Mouse (Mus musculus) MEL (cell line): ENCODE measurements around the gene Vsx2. TPM values are rescaled to one million over a fixed set of nuclear protein-coding genes. Genes with fewer than 3 reads are reported as not detected.

Source experiments
- DNase-seq: peaks from one replicate; pipeline ENCODE4 v3.0.0; 2011; ENCODE audit warnings: low read depth, low spot score
- H3K27ac ChIP-seq: 2 replicates; pipeline ENCODE4 v1.5.1; 2012; ENCODE audit warnings: low read depth, mild to moderate bottlenecking, control low read depth, low read length, moderate library complexity; ENCODE audit not compliant: control insufficient read depth
- H3K27me3 ChIP-seq, 2 experiments: fragments of 150-350 bp in 1 of 2; sonication (generic) in 1 of 2; 2 replicates each; pipeline ENCODE4 v1.6.1; 2012; ENCODE audit warnings: low read length in 2 of 2, mild to moderate bottlenecking in 2 of 2, improper control_type of control experiment in 1 of 2, moderate library complexity in 1 of 2; ENCODE audit not compliant: insufficient read depth in 2 of 2, control insufficient read depth in 1 of 2
- H3K36me3 ChIP-seq, 2 experiments: 2 replicates each; pipeline ENCODE4 v1.6.1; 2012 to 2014; ENCODE audit warnings: low read length in 2 of 2, improper control_type of control experiment in 1 of 2, inconsistent platforms in 1 of 2, mild to moderate bottlenecking in 1 of 2; ENCODE audit not compliant: insufficient read depth in 2 of 2, control insufficient read depth in 1 of 2
- H3K4me1 ChIP-seq, 2 experiments: fragments of 150-350 bp in 1 of 2; sonication (generic) in 1 of 2; 2 replicates each; pipeline ENCODE4 v1.6.1; 2012; ENCODE audit warnings: low read length in 2 of 2, improper control_type of control experiment in 1 of 2, mild to moderate bottlenecking in 1 of 2; ENCODE audit not compliant: insufficient read depth in 2 of 2, control insufficient read depth in 1 of 2
- H3K4me3 ChIP-seq, 2 experiments: fragments of 150-350 bp in 1 of 2; sonication (generic) in 1 of 2; 2 replicates each; pipeline ENCODE4 v1.5.1; 2012; ENCODE audit warnings: low read depth in 2 of 2, low read length in 2 of 2, mild to moderate bottlenecking in 2 of 2, moderate library complexity in 2 of 2, control low read depth in 1 of 2, improper control_type of control experiment in 1 of 2; ENCODE audit not compliant: control insufficient read depth in 1 of 2, insufficient read depth in 1 of 2
- H3K79me2 ChIP-seq: 2 replicates; pipeline ENCODE4 v1.6.1; 2012; ENCODE audit warnings: mild to moderate bottlenecking, low read length, moderate library complexity; ENCODE audit not compliant: control insufficient read depth, poor library complexity, insufficient read depth
- H3K9ac ChIP-seq: 2 replicates; pipeline ENCODE4 v1.6.1; 2012; ENCODE audit warnings: low read depth, mild to moderate bottlenecking, control low read depth, low read length, moderate library complexity; ENCODE audit not compliant: control insufficient read depth, poor library complexity, severe bottlenecking
- H3K9me3 ChIP-seq: fragments of 150-350 bp; sonication (generic); replicated peaks from 2 replicates; pipeline ENCODE4 v1.6.1; 2012; ENCODE audit warnings: mild to moderate bottlenecking, low read length, improper control_type of control experiment, moderate library complexity; ENCODE audit not compliant: insufficient read depth
- BHLHE40 ChIP-seq: IDR thresholded peaks from 2 replicates; pipeline ENCODE4 v1.6.1; 2012; ENCODE audit warnings: low read depth, mild to moderate bottlenecking, inconsistent platforms, low read length, improper control_type of control experiment, borderline replicate concordance
- CHD2 ChIP-seq: IDR thresholded peaks from 2 replicates; pipeline ENCODE4 v1.6.1; 2011; ENCODE audit warnings: low read length, improper control_type of control experiment
- CTCF ChIP-seq, 3 experiments: IDR thresholded peaks in 2 of 3; conservative IDR thresholded peaks in 1 of 3; 2 replicates each; pipeline ENCODE4 v1.5.1; 2011 to 2012; ENCODE audit warnings: low read length in 3 of 3, low read depth in 2 of 3, mild to moderate bottlenecking in 2 of 3, improper control_type of control experiment in 1 of 3, inconsistent platforms in 1 of 3, mixed read lengths in 1 of 3, moderate library complexity in 1 of 3; ENCODE audit not compliant: control insufficient read depth in 1 of 3, insufficient read depth in 1 of 3, poor library complexity in 1 of 3, severe bottlenecking in 1 of 3
- E2F4 ChIP-seq: IDR thresholded peaks from 2 replicates; pipeline ENCODE4 v1.6.1; 2011; ENCODE audit warnings: low read depth, low read length, improper control_type of control experiment, borderline replicate concordance
- ELF1 ChIP-seq: IDR thresholded peaks from 2 replicates; pipeline ENCODE4 v1.6.1; 2014; ENCODE audit warnings: low read depth, mild to moderate bottlenecking, inconsistent platforms, low read length, improper control_type of control experiment, moderate library complexity
- GABPA ChIP-seq: IDR thresholded peaks from 2 replicates; pipeline ENCODE4 v1.6.1; 2012; ENCODE audit warnings: low read depth, mild to moderate bottlenecking, inconsistent platforms, low read length, improper control_type of control experiment, moderate library complexity
- HCFC1 ChIP-seq: IDR thresholded peaks from 2 replicates; pipeline ENCODE4 v1.6.1; 2012; ENCODE audit warnings: low read depth, mild to moderate bottlenecking, inconsistent platforms, low read length, improper control_type of control experiment, moderate library complexity
- MAFK ChIP-seq: IDR thresholded peaks from 2 replicates; pipeline ENCODE4 v1.6.1; 2011; ENCODE audit warnings: low read depth, mild to moderate bottlenecking, low read length, improper control_type of control experiment, borderline replicate concordance
- MAX ChIP-seq: IDR thresholded peaks from 2 replicates; pipeline ENCODE4 v1.6.1; 2011; ENCODE audit warnings: low read length, improper control_type of control experiment
- MAZ ChIP-seq: IDR thresholded peaks from 2 replicates; pipeline ENCODE4 v1.6.1; 2012; ENCODE audit warnings: low read depth, mild to moderate bottlenecking, inconsistent platforms, low read length, improper control_type of control experiment
- MEF2A ChIP-seq: IDR thresholded peaks from 2 replicates; pipeline ENCODE4 v1.6.1; 2014; ENCODE audit warnings: low read depth, mild to moderate bottlenecking, inconsistent platforms, low read length, improper control_type of control experiment; ENCODE audit not compliant: poor library complexity, insufficient replicate concordance, severe bottlenecking; ENCODE audit errors: extremely low read depth
- MXI1 ChIP-seq: IDR thresholded peaks from 2 replicates; pipeline ENCODE4 v1.6.1; 2011; ENCODE audit warnings: mild to moderate bottlenecking, low read depth, low read length, improper control_type of control experiment
- NELFE ChIP-seq: IDR thresholded peaks from 2 replicates; pipeline ENCODE4 v1.6.1; 2011; ENCODE audit warnings: low read depth, low read length, improper control_type of control experiment
- POLR2AphosphoS5 ChIP-seq: IDR thresholded peaks from 2 replicates; pipeline ENCODE4 v1.6.1; 2012; ENCODE audit warnings: low read depth, borderline replicate concordance, mild to moderate bottlenecking, inconsistent platforms, low read length, moderate library complexity, mixed read lengths
- RAD21 ChIP-seq: IDR thresholded peaks from 2 replicates; pipeline ENCODE4 v1.6.1; 2011; ENCODE audit warnings: mild to moderate bottlenecking, low read depth, low read length, improper control_type of control experiment
- RCOR1 ChIP-seq: IDR thresholded peaks from 2 replicates; pipeline ENCODE4 v1.6.1; 2012; ENCODE audit warnings: low read depth, mild to moderate bottlenecking, inconsistent platforms, low read length, improper control_type of control experiment
- SMC3 ChIP-seq: IDR thresholded peaks from 2 replicates; pipeline ENCODE4 v1.6.1; 2011; ENCODE audit warnings: low read depth, low read length, improper control_type of control experiment
- TBP ChIP-seq: IDR thresholded peaks from 2 replicates; pipeline ENCODE4 v1.8.0; 2011; ENCODE audit warnings: low read depth, low read length, improper control_type of control experiment
- TCF12 ChIP-seq: IDR thresholded peaks from 2 replicates; pipeline ENCODE4 v1.6.1; 2014; ENCODE audit warnings: low read depth, mild to moderate bottlenecking, inconsistent platforms, low read length, improper control_type of control experiment, moderate library complexity
- UBTF ChIP-seq: IDR thresholded peaks from 2 replicates; pipeline ENCODE4 v1.6.1; 2012; ENCODE audit warnings: low read depth, mild to moderate bottlenecking, inconsistent platforms, low read length, improper control_type of control experiment, moderate library complexity, borderline replicate concordance; ENCODE audit not compliant: insufficient read depth
- USF1 ChIP-seq: IDR thresholded peaks from 2 replicates; pipeline ENCODE4 v1.6.1; 2014; ENCODE audit warnings: low read depth, mild to moderate bottlenecking, inconsistent platforms, low read length, improper control_type of control experiment, moderate library complexity
- ZC3H11A ChIP-seq: IDR thresholded peaks from 2 replicates; pipeline ENCODE4 v1.6.1; 2012; ENCODE audit warnings: low read depth, mild to moderate bottlenecking, inconsistent platforms, low read length, improper control_type of control experiment
- ZMIZ1 ChIP-seq: IDR thresholded peaks from 2 replicates; pipeline ENCODE4 v1.6.1; 2012; ENCODE audit warnings: low read depth, mild to moderate bottlenecking, inconsistent platforms, low read length, improper control_type of control experiment, moderate library complexity
- polyA plus RNA-seq, 2 experiments: library from polyadenylated mRNA; stranded (reverse) in 1 of 2; unstranded in 1 of 2; fragments of >175 nt in 1 of 2; fragments of >200 nt in 1 of 2; gene quantifications; 2 replicates each; pipeline versions ENCODE4 v1.2.1 to v1.2.4; 2012; ENCODE audit warnings: low replicate concordance in 2 of 2, low read depth in 1 of 2; ENCODE audit not compliant: insufficient read length in 2 of 2, insufficient read depth in 1 of 2, missing spikeins in 1 of 2
- total RNA-seq: library from RNA; depleted of rRNA; stranded (reverse); fragments of 300-350 nt; gene quantifications from 2 replicates; pipeline ENCODE4 v1.2.3, GENCODE M21; 2012

The Vsx2 gene
- total and polyA plus RNA-seq, 3 experiments = not detected

DNA sequence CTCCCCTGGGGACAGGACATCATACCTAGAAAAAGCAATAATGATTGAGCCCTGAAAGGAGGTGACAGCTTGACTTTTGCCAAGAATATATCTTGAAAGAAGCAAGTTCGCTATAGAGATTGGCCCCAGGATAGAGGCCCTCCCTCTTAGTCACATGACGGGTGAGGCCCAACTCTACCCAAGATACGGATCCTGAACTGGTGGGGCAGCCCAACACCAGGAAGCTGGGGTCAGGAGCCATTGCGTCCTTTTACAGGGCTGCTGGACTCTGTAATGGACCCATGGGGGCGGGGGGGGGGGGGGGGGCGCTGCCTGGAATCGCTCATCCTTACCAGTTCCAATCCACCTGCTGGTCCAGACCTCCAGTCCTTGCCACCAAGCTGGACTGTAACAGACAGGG lies 34.4 kb downstream of the Vsx2 start:
- DNase-seq = no peak
- no peaks in the 10 kb centered on the region for H3K79me2 ChIP-seq
- no peak overlapping the region for H3K4me3 ChIP-seq
- H3K27me3 ChIP-seq = no peaks in the 10 kb centered on the region
- TF ChIP-seq MAFK (no peak), ZC3H11A (no peak), TCF12 (no peak), CHD2 (no peak), NELFE (no peak), HCFC1 (no peak), TBP (no peak), MEF2A (no peak), USF1 (no peak; the same call in 1 of the 2 replicates), RAD21 (no peak), POLR2AphosphoS5 (no peak), ELF1 (no peak), E2F4 (no peak), RCOR1 (no peak), MAX (no peak), MAZ (no peak), ZMIZ1 (no peak), GABPA (no peak), BHLHE40 (no peak)
- no peaks in the 10 kb centered on the region for H3K4me1 ChIP-seq
- H3K27ac ChIP-seq = no peak overlapping the region
- no peak overlapping the region for H3K9ac ChIP-seq
- H3K36me3 ChIP-seq = no peaks in the 10 kb centered on the region
- H3K9me3 ChIP-seq = no peaks in the 10 kb centered on the region

DNA sequence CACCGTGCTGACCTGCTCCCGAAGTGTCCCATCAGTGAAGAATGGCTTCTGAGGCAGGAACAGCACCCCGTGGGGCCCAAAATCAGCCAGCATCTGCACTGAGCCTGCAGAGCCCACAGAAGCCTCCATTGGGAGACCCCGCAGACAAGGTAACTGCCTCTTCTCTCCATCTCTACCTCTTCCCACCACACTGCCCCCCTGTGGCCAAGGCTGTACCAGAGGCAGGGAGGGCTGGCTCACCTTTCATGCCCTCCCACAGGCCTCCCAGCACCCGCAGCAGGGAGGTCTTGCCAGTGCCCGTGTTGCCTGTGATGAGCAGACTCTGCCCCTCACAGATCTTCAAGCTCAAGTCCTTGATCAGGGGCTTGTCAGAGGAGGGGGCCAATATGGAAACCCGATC lies 36.3 kb downstream of the Vsx2 start:
- Histone ChIP-seq H3K9me3 (no peaks in the 10 kb centered on the region), H3K79me2 (no peaks in the 10 kb centered on the region), H3K27ac (no peak overlapping the region), H3K4me3 (no peak overlapping the region), H3K9ac (no peak overlapping the region), H3K4me1 (no peaks in the 10 kb centered on the region), H3K36me3 (no peaks in the 10 kb centered on the region), H3K27me3 (no peaks in the 10 kb centered on the region)
- peak; percentile 20 for DNase-seq
- peak; percentile 35 to 77 (median 57) for TF ChIP-seq CTCF (IDR thresholded peaks at IDR 0.05 in 2 of 3, conservative IDR thresholded peaks at IDR 0.05 in 1 of 3; ENCODE audit: control insufficient read depth in 1 of 3, insufficient read depth in 1 of 3, low read depth in 2 of 3, low read length in 3 of 3, poor library complexity in 1 of 3, severe bottlenecking in 1 of 3)
- peak; percentile 22; the same call in 1 of the 2 replicates for TF ChIP-seq SMC3
- no peak for TF ChIP-seq UBTF
- no peak for TF ChIP-seq MXI1
